Mouse (Mus musculus): ENCODE results near the gene Kdm2b.

- TF ChIP-seq GATA1 (IDR thresholded peaks at IDR 0.05; ENCODE audit: borderline replicate concordance, low read length), result no peak
- no peak for TF ChIP-seq FLI1 (IDR thresholded peaks at IDR 0.05; ENCODE audit: low read length)
These were observed 7.9 kb upstream of the Kdm2b start for GRCm38 (mm10) chr5:122997205-122998204.

All from megakaryocyte, embryonic 14.5 days (primary cell).